Mouse (Mus musculus): ENCODE results near the gene Tnp1.

- TF ChIP-seq CTCF (IDR thresholded peaks at IDR 0.05; ENCODE audit: control insufficient read depth, insufficient read depth, insufficient replicate concordance, low read depth, low read length) (no peak), POLR2A (IDR thresholded peaks at IDR 0.05; ENCODE audit: control insufficient read depth, low read depth, low read length) (no peak)
Measured at GRCm38 (mm10) chr1:72986715-72987114, 29.0 kb downstream of the Tnp1 start.

Measured in testis, adult 2 months (tissue).